Mouse (Mus musculus) kidney, adult 2 months (tissue): ENCODE measurements around the gene Tshz2. TPM values are rescaled to one million over a fixed set of nuclear protein-coding genes. Genes with fewer than 3 reads are reported as not detected.
"Not testable (repeated sequence)": the region's sequence is repeated elsewhere in the genome, so short reads cannot be mapped to it uniquely, and the experiment has no call there.

Source experiments
- DNase-seq: peaks from one replicate; pipeline ENCODE4 v3.0.0; 2021
- H3K27ac ChIP-seq: fragments of 200-500 bp; 2 replicates; pipeline ENCODE4 v1.5.1; 2012; ENCODE audit warnings: low read depth, low read length, control low read depth, inconsistent platforms; ENCODE audit not compliant: insufficient read depth
- H3K27me3 ChIP-seq: fragments of 200-500 bp; replicated peaks from 2 replicates; pipeline ENCODE4 v1.6.1; 2012; ENCODE audit warnings: mild to moderate bottlenecking, moderate library complexity, low read length, inconsistent platforms; ENCODE audit not compliant: control insufficient read depth, insufficient read depth
- H3K36me3 ChIP-seq: fragments of 200-500 bp; 2 replicates; pipeline ENCODE4 v1.6.1; 2012; ENCODE audit warnings: mild to moderate bottlenecking, moderate library complexity, low read length, inconsistent platforms; ENCODE audit not compliant: control insufficient read depth, insufficient read depth
- H3K4me1 ChIP-seq: fragments of 200-500 bp; 2 replicates; pipeline ENCODE4 v1.6.1; 2011; ENCODE audit warnings: low read length; ENCODE audit not compliant: control insufficient read depth, insufficient read depth
- H3K4me3 ChIP-seq: fragments of 200-500 bp; 2 replicates; pipeline ENCODE4 v1.5.1; 2011; ENCODE audit warnings: mild to moderate bottlenecking, low read depth, low read length, control low read depth; ENCODE audit not compliant: insufficient read depth
- CTCF ChIP-seq: fragments of 200-500 bp; conservative IDR thresholded peaks from 2 replicates; pipeline ENCODE4 v1.5.1; 2011; ENCODE audit warnings: low read depth, mild to moderate bottlenecking, control low read depth, low read length, moderate library complexity, mixed read lengths; ENCODE audit not compliant: insufficient read depth, insufficient read length
- POLR2A ChIP-seq: fragments of 200-500 bp; IDR thresholded peaks from one replicate; pipeline ENCODE4 v1.6.1; 2011; ENCODE audit warnings: low read depth, low read length, control low read depth
- WGBS: fragments of 180-500 bp; shearing (Covaris S2); methylation state at CpG from one replicate; pipeline ENCODE4 v1.1.7; 2018; 5-methylcytosine and 5-hydroxymethylcytosine counted together
- polyA plus RNA-seq: library from polyadenylated mRNA; depleted of rRNA; stranded (reverse); fragments of >200 nt; gene quantifications from 2 replicates; pipeline ENCODE4 v1.2.3, GENCODE M21; 2012; rRNA removed

The Tshz2 gene
- polyA plus RNA-seq, result 17.5 and 17.6 TPM in 2 replicates

DNA sequence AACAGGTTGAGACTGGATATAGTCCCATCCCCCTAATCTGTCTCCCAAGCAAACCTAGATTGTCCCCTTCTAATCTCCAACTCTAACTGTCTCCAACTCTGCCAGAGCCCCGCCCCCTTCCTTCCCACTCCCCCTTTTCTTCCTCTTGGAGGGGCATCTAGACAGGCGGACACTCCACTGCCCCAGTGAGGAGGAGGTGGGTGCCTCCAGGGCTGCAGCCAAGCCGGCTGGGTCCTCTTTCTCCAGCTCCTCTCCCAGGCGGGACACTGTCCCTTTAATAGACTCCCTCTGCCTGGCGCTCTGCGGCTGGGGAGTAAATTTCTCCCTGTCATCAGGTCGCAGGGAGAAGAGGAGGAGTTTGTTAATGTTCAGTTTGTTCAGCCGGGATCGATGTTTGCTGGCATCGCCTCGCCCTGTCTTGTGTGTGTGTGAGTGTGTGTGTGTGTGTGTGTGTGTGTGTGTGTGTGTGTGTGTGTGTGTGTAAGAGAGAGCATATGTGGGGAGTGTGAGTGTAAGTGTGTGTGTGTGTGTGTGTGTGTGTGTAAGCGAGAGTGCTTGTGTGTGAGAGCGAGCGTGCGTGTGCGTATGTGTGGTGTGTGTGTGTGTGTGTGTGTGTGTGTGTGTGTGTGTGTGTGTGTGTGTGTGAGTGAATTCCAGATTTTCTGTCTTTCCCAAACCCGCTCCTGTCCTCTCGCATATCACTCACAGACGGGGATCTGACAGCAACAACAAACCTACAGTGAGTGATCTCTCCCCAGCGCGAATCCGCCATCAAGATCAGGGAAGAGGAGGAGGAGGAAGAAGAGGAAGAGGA is at the start of gene Tshz2:
Gene Tshz2 (plus strand): TSS at position 676 of the 814 bp plus-strand sequence.
- WGBS, result 2% methylated on average over 20 of the region's 22 CpGs

DNA sequence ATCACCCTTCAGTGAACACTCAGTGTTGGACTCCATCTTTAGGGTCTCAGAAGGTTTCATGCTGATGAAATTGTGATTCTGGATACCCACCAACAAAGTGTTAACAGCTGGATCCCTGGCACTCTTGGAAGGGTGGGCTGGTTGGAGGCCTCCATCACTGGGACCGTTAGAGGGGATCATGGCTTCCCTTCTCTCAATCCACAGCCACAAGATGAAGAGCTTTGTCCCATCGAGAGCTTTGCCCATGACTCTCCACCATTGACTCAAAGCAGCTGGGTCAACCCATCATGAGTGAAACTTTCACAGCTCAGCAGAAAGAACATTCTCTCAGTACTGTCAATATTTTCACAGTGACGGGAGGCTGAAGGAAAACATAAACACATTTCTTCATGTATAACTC is 49.3 kb upstream of the Tshz2 start:
- Histone ChIP-seq H3K4me1 (no peaks in the 10 kb centered on the region), H3K27me3 (no peaks in the 10 kb centered on the region), H3K4me3 (no peak overlapping the region), H3K27ac (no peak overlapping the region), H3K36me3 (no peaks in the 10 kb centered on the region)
- no peak for TF ChIP-seq POLR2A
- no peak for TF ChIP-seq CTCF
- no peak for DNase-seq
- WGBS, result 90% methylated on average over 3 of the region's 3 CpGs

More for the DNA sequence above, at the start of gene Tshz2:
- Histone ChIP-seq H3K4me1 (no peaks in the 10 kb centered on the region), H3K27me3 (no peaks in the 10 kb centered on the region), H3K36me3 (no peaks in the 10 kb centered on the region), H3K4me3 (peak within 1 kb of the TSS; percentile 65), H3K27ac (peak within 1 kb of the TSS; percentile 73)
- DNase-seq, result peak; percentile 72
- TF ChIP-seq POLR2A (no peak), CTCF (no peak)

DNA sequence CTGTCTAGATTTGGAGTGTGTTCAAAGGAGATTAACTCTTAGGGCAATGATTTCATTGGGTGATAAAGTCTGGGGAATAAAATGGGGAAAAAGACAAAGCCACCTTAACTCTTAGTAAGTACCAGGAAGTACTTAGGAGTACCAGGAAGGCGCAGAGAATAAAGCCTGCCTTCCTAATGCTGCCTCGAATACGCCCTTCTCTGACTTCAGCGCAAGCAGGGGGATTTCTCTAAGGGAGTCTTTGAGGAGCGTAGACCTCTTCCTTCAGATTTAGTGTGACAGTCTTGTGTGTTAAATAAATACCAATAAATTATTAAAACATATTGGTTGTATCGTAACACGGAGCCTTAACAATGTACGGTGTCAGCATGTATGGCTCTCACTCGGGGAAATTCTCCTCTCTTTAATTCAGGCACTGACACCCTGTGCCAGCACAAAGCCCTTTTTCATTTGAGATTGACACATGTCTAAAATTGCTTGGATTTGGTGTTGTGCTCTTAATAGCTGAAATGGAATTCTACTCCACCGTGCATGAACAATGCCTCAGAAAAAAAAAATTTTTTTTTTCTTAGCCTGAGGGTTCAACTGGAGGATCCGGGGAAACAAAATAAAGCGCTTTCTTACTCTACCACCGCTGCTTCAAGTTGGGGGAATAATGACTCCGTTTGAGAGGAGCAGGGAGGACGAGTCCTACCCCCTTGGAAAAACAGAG is 47.9 kb upstream of the Tshz2 start:
- 36% methylated on average over 15 of the region's 15 CpGs for WGBS
- Histone ChIP-seq H3K36me3 (no peaks in the 10 kb centered on the region), H3K4me1 (no peaks in the 10 kb centered on the region), H3K27ac (no peak overlapping the region), H3K4me3 (no peak overlapping the region), H3K27me3 (no peaks in the 10 kb centered on the region)
- TF ChIP-seq POLR2A (no peak), CTCF (no peak)
- no peak for DNase-seq

DNA sequence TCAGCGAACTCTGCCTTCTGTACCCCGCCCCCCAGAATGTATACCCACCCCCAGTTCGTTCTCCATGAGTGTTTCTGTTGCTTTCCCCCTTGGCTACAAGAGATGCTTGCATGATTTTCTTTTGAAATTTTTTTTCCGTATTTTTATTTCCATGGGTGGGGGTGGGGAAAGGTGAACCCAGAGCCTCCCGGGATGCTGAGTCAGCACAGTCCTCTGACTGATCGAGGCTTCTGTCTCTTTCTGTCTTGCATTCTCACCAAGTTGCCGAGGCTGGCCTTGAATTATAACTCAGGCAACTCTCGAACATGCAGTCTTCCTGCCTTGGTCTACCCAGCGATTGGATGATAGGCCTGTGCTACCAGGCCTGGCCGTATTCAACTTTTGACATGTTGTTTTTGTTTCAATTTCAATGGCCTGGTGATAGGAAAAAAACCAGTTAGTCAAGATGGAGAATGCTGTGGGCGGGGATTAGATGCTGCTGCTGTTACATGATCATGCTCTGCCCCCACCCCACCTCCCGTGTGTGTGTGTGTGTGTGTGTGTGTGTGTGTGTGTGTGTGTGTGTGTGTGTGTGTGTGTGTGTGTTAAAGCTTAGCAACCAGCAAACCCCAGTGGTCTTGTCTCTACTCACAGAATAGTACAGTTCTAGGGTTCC is 47.1 kb upstream of the Tshz2 start:
- no peak for TF ChIP-seq POLR2A
- TF ChIP-seq CTCF, result no peak
- Histone ChIP-seq H3K4me3 (no peak overlapping the region), H3K4me1 (no peaks in the 10 kb centered on the region), H3K36me3 (no peaks in the 10 kb centered on the region), H3K27me3 (no peaks in the 10 kb centered on the region), H3K27ac (no peak overlapping the region)
- 46% methylated on average over 12 of the region's 12 CpGs for WGBS
- DNase-seq, result no peak

DNA sequence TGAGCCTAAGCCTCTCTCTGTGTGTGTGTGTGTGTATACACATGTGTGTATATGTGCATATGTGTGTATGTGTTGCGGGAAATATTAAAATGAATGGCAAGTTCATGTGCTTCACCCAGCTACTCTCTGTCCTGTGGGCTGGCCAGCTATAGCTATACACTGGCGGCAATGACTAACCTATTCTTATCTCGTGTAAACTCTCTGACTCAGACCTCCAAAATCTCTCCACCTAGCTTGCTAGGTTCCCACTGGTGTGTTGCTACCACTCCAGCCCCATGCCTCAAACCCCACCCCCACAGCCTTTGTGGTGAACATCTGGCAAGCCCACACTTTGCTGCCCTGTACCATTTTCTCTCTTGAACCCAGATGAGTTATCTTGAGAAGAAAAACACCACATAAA is 46.1 kb upstream of the Tshz2 start:
- Histone ChIP-seq H3K4me1 (no peaks in the 10 kb centered on the region), H3K27ac (no peak overlapping the region), H3K27me3 (no peaks in the 10 kb centered on the region), H3K4me3 (no peak overlapping the region), H3K36me3 (no peaks in the 10 kb centered on the region)
- WGBS, result 86% methylated on average over 3 of the region's 3 CpGs
- TF ChIP-seq CTCF (no peak), POLR2A (no peak)
- DNase-seq, result no peak

DNA sequence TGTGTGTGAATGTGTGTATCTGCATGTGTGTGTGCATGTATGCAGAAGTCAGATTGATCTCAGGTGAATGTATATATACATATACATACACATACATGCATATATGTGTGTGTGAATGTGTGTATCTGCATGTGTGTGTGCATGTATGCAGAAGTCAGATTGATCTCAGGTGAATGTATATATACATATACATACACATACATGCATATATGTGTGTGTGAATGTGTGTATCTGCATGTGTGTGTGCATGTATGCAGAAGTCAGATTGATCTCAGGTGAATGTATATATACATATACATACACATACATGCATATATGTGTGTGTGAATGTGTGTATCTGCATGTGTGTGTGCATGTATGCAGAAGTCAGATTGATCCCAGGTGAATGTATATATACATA is 45.2 kb upstream of the Tshz2 start, which contains the start of gene Gm11011:
Gene Gm11011 (minus strand): TSS at position 101 of the 400 bp plus-strand sequence.
- H3K36me3 ChIP-seq, H3K4me3 ChIP-seq, H3K4me1 ChIP-seq, H3K27ac ChIP-seq, H3K27me3 ChIP-seq, DNase-seq: not testable (repeated sequence)

DNA sequence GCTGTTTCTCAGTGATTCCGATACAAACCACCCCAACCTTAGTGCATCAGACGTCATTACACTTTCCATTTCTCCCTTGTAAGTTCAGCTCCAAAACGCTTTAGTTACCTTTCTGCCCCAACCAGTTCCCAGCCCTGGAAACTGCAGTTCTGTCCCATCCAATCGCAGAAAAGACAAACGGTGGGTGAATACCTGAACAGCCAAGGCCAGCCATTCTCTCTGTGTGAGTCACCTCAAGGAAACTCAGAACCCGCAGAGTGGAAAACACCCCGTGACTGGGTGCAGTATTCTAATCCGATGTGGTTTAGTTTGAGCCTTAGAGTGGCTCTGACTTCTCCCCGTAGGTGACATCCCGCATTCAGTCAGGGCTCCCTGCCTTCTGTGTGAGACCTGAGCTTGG is 43.1 kb upstream of the Tshz2 start:
- TF ChIP-seq POLR2A (no peak), CTCF (no peak)
- 89% methylated on average over 10 of the region's 10 CpGs for WGBS

More for the DNA sequence above, 43.1 kb upstream of the Tshz2 start:
- Histone ChIP-seq H3K4me3 (no peak overlapping the region), H3K27me3 (no peaks in the 10 kb centered on the region), H3K36me3 (no peaks in the 10 kb centered on the region), H3K27ac (no peak overlapping the region), H3K4me1 (no peaks in the 10 kb centered on the region)
- DNase-seq, result no peak
